Mouse (Mus musculus): ENCODE measurements around the gene Junb. TPM values are rescaled to one million over a fixed set of nuclear protein-coding genes. Genes with fewer than 3 reads are reported as not detected.
A peak's percentile ranks its signal among the peaks of the same experiment; 100 is the strongest.

The Junb gene
- total RNA-seq (2022) = 1 to 10 TPM; 5.9 to 9.6 (median 7.5) TPM

DNA sequence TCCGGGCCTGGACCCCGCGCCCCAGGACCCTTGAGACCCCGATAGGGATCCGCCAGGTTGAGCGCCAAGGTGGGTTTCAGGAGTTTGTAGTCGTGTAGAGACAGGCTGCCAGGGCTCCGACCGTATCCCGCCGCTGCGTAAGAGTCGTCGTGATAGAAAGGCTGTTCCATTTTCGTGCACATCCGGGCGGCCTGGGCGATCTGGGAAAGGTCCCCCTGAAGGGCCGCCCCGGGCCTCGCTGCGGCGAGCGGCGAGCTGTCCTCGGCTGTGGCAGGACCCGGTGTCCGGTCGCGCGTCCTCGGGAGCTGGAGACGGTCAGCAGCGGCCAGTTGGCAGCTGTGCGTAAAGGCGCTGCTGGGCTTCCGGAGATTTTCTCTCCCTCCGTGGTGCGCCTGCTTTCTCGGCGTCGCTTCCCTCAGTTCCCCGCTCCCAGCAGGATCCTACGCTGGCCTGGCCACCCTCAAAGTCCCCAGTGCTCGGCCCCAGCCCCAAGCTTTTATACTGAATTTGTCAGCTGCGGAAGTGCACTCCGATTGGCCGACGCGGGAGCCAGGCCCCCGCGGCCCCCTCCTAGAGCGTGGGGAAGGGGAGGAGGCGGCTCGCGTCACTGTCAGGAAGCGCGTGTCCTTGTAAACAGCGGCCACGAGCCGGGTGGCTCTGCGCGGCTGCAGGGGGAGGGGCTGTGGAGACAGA, at the start of gene Junb:
Gene Junb (minus strand): TSS at position 471 of the 693 bp plus-strand sequence.
- DNase-seq (ENCODE audit: low spot score in 2 of 2) = peak; percentile 95 to 96

GRCm38 (mm10) chr8:85027922-85028321, 49.4 kb upstream of the Junb start:
- DNase-seq (ENCODE audit: low spot score in 2 of 2) = no peak

- no peak for DNase-seq (ENCODE audit: low spot score in 2 of 2)
Observed at GRCm38 (mm10) chr8:85027516-85027855, 49.0 kb upstream of the Junb start.

DNA sequence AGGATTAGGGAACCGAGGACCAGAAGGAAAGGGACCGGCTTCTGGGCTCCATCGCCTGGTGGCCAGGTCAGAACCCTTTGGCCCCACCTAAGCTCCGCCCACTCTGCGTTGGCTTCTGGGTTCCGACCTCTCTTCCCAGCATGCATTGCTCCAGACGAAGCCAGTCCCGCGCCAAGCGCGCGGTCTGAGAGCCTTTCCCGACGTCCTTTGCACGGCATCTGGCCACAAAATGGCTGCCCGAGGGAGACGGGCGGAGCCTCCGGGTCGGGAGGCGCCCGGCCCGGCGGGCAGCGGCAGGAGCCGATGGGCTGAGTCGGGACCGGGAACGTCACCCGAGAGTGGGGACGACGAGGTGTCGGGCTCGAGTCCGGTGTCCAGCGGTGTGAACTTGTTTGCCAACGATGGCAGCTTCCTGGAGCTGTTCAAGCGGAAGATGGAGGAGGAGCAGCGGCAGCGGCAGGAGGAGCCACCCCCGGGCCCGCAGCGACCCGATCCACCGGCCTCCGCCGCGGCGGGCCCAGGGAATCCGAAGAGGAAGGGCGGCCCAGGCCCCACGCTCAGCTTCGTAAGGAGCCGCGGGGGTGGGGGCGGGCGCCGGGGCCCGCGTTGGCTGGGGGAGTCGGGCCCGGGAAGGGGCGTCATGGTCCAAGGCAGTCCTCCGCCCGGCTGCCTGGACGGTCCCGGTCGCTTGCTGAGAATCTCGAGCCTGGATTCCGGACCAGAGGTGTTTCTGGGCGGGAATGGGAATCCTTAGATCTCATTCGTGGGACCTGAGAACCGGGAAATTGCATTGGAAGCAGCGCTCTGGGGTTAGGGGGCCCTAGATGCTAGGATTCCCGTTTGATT, 48.4 kb upstream of the Junb start, which contains the start of gene Trir:
Gene Trir (plus strand): TSS at position 154 of the 846 bp plus-strand sequence.
- DNase-seq (ENCODE audit: low spot score in 2 of 2) = peak; percentile 93 to 96

DNA sequence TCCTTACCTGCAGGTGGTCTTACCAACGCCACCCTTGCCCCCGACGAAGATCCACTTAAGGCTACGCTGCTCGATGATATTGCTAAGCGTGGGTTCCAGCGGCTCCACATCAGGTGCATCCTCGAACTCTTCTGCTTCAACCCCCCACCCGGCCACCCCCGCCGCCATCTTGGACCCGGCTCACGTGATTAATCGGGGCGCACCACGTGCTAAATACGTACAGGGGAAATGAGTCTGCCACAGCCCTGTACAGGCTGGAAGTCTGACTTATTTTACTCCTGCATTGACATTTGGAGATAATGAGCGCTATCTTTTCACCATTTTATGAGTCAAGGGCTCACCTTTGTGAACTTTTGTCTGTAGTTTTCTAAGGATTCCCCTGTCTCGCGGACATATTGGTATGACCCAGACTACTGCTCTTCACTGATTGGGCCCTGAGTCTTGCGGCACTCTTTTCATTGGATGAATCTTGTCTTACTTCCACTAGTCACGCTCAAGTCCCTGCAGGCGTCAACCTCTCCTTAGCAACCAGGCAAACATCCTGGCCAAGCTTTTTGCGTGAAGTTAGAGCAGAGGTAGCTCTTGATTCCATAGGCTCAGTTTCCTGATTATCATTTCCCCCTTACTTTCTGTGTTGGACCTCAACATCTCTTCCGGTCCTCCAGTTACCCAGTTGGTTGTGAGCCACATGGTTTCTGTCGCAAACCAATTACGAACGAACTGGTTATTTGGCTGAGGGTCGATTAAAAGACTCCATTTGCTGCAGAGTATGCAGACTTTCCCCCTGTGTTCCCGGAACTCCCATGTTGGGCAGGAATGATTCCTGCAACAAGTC, 46.8 kb upstream of the Junb start, which contains the start of gene Asna1:
Gene Asna1 (minus strand): TSS at position 184 of the 835 bp plus-strand sequence.
- peak; percentile 64 to 69 for DNase-seq (ENCODE audit: low spot score in 2 of 2)

DNA sequence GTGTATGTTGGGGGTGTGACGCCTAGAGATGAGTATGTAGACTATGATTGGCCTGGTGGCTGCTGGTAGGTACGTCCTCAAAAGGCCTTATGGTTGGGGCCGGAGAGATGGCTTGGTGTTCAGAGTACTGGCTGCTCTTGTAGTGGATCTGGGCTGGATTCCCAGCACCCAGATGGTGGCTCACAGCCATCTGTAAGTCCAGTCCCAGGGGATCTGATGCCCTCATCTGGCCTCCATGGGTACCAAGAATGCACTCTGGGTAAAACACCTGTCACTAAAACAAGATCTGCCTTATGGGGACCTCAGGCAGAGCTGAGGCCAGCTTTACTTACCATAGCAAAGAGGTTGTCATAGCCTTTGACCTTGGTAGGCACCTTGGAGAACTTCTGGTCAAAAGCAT, 45.3 kb upstream of the Junb start:
- DNase-seq (ENCODE audit: low spot score in 2 of 2) = no peak

DNA sequence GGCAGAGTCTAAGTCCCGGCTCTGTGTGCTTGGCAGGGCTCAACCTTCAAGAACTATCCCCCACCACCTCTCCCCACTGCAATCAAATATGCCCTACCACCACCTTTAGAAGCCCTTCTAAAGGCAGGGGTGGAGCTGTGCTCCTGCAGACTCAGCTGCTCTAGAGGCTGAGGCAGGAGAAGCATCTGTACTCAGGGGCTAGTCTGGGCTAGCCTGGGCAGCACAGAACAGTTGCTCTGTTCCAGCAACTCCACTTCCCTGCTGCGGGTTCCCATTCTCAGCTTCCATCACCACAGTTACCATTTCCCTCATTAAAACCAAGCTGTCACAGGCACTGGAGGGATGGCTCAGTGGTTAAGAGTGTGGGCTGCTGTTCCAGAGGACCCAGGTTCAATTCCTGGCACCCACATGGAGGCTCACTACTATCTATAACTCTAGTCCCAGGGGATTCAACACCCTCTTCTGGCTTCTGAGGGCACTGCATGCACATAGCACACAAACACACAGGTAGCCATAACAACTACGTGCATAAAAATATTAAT, 43.1 kb upstream of the Junb start:
- DNase-seq (ENCODE audit: low spot score in 2 of 2) = no peak

GRCm38 (mm10) chr8:85017209-85017608, 38.7 kb upstream of the Junb start:
- DNase-seq (ENCODE audit: low spot score in 2 of 2) = no peak

GRCm38 (mm10) chr8:85016724-85017123, 38.2 kb upstream of the Junb start:
- DNase-seq (ENCODE audit: low spot score in 2 of 2) = no peak

GRCm38 (mm10) chr8:85014431-85014830, 35.9 kb upstream of the Junb start, which contains the start of gene Best2:
TSS of gene Best2 (minus strand) at chr8:85014531.
- no peak for DNase-seq (ENCODE audit: low spot score in 2 of 2)

DNA sequence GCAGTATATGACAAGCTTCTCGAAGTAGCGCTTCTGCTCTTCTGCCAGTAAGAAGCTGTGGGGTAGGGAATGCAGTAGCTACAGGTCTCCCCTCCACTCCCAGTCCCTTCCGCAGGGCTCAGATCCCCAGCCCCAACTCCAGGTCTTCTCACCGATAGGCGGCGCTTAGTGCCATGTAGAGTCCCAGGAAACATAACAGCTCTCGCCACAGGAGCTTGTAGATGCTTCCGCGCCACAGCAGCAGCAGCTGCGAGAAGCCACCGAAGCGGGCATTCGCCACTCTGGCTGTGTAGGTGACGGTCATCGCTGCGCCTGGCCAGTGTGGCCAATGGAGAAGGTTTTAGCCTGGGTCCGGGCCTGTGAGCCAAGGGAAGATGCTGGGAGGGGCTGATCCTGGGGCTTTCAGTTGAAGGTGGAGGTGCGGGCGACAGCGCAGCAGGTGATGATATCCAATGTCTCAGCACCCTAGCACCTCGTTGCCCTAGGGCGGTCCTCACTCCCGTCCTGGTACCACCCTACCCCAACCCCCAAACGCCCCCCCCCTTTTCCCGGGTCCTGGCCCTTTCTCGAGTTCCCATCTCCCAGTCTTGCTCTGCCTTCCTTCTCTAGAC, 34.8 kb upstream of the Junb start:
- DNase-seq (ENCODE audit: low spot score in 2 of 2) = no peak

DNA sequence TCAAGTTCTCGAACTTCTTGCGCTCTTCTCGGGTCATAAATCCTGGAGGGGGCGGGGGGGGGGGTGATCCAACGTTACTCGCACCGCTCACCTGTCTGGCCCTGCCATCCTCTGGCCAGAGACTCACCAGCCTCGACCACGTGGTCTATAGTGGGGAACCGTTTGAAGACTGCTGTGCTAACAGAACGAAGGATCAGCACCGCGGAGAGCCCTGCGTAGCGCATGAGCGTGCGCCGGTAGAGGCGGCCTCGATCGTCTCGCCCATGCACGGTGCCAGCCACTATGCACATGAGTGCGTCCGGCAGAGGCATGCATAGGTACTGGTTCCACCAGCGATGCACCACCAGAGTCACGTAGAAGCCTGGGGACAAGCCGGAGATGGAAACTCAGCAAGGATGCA, 32.7 kb upstream of the Junb start:
- no peak for DNase-seq (ENCODE audit: low spot score in 2 of 2)

DNA sequence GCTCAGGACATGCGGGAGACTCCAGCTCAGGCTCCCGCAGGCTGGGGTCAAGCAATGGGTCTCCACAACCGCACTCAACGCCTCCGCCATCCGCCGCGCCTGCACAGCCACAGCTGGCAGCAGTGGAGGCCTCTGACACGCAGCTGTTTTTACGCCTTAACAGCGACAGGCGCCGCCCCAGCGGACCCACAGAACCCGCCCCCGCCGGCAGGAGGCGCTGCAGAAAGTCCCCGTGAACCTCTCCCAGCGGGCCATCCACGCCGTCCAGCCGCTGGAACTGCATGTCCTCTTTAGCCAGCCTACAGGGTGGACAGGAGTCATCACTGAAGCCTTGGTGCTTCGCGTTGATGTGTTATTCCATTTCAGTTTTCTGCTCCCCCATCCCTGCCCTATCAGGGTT, 29.2 kb upstream of the Junb start:
- DNase-seq (ENCODE audit: low spot score in 2 of 2) = no peak

DNA sequence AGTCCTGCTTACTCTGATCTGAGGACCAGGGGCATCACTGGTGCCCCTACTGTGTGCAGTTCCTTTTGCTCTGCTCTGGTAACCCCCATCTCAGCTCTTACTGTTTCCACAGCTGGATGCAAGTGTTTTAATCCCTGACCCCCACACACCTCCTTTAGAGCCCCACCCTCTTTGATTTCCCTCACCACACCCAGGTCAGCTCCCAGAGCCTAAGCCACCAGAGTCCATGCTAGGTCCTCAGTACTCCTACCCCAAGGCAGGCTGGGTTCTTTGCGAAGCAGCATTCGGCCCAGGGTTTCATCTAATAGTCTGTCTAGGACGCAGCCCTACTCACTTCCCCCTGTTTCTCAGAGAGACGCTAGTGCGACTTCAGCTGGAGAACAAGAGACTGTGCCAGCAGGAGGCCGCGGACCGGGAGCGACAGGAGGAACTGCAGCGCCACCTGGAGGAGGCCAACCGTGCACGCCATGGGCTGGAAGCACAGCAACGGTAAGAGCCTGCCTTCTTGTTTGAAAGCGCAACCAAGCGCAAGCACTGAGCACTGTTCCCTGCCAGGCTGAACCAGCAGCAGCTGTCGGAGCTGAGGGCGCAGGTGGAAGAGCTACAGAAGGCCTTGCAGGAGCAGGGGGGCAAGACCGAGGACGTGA, 19.3 kb upstream of the Junb start:
- peak; percentile 75 to 86 for DNase-seq (ENCODE audit: low spot score in 2 of 2)

DNA sequence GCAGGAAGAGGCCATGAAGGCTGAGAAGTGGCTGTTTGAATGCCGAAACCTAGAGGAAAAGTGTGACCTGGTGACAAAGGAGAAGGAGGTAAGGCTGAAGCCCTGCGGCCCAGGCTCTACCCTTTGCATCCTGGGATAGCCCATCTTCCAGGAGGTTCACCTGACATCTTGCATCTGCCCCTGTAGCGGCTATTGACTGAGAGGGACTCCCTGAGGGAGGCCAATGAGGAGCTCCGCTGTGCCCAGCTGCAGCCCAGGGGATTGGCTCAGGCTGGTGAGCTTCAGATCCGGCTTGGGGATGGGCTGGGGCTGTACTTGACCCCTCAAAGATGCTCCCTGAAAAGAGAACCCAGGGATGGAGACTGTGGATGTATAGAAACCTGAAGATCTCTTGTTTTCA, 18.5 kb upstream of the Junb start:
- no peak for DNase-seq (ENCODE audit: low spot score in 2 of 2)

GRCm38 (mm10) chr8:84995680-84996079, 17.2 kb upstream of the Junb start:
- no peak for DNase-seq (ENCODE audit: low spot score in 2 of 2)

- DNase-seq (ENCODE audit: low spot score in 2 of 2) = no peak
Observed at GRCm38 (mm10) chr8:84994375-84994774, 15.9 kb upstream of the Junb start.

DNA sequence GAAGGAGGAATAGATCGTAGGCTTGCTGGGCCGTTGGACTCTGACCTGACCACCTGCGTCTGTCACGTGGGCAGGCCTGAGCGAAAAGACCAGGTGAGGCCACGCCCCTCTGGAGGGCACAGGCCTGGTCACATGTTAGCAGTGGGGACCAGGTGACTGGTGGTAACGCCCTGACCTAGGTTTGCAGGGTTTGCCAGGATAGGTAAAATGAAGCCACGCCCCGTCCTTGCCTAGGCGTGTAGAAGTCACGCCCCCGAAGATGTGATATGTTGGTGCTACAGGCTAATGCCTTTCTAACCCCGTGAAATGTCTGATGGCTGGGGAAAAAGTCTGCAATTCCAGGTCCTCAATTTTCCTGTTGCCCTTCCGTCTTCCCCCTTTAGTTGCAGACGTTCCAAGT, 12.3 kb upstream of the Junb start:
- no peak for DNase-seq (ENCODE audit: low spot score in 2 of 2)

- DNase-seq (ENCODE audit: low spot score in 2 of 2) = peak; percentile 95 to 97
Observed at GRCm38 (mm10) chr8:84990349-84990748, 11.8 kb upstream of the Junb start, which contains the start of gene Hook2. TSS of gene Hook2 (plus strand) at chr8:84990603.

GRCm38 (mm10) chr8:84989810-84990209, 11.3 kb upstream of the Junb start:
- peak; percentile 92 for DNase-seq (ENCODE audit: low spot score in 2 of 2)

Data from gastrocnemius, adult 8-10 months (tissue).